Mouse (Mus musculus) NIH3T3 (cell line): ENCODE data around the gene Wbp1l.

ENCODE experiments used
- DNase-seq: peaks from one replicate; pipeline ENCODE4 v3.0.0-alpha.2; 2012; ENCODE audit warnings: low read depth

Gene Wbp1l

DNA sequence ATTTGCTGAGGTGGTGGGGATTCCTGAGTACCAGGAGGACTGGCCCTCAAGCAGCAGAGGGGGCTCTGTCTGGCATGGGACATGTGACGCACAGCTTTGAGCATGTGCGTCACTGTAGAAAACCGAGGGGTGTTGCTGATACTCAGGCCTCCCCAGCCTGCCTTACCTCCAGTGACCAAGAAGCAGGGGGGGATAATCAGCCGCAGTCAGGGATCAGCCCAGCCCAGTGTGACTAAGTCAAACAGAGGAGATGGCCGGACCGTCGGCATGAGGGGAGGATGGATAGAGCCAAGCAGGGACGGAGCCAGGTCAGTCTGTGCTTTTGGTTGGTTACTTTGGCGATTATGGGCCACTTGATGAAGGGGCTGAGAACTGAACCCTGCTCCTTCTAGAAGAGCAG is 32.8 kb downstream of the Wbp1l start:
- DNase-seq = no peak

DNA sequence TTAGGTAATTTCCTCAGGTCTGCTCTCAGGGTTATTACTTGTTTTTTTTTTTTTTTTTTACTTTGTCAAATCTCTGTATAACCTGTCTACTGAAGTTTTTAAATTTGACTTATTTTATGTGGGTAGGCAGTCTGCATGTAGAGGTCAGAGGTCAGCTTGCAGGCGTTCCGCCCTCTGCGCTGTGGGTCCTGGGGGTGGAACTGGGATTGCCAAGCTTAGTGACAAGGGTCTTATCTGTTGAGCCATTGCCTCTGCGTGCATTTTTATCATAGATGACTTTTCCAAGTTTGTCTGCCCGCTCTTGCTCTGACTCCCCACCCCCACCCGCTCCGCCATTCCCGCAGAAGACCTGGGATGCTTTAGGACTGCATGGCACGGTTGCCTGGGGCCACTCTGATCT is 36.9 kb downstream of the Wbp1l start:
- DNase-seq = no peak

DNA sequence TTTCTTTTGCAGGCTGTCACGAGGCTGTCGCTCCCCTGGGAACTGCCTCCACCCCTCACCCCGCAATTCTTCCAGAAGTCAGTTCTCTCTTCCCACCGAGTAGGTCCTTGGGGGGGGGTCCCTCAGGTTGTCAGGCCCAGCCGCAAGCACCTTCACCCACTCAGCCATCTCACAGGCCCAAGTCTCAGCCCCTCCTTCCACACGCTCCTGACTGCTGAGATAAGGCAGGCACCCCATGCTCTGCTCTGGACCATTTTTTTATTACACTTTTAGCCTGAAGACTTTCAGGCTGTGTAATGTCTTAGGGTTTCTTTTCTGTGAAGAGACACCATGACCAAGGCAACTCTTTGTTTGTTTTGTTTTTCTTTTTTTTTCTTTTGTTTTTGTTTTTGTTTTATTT is 38.7 kb downstream of the Wbp1l start:
- DNase-seq = no peak

DNA sequence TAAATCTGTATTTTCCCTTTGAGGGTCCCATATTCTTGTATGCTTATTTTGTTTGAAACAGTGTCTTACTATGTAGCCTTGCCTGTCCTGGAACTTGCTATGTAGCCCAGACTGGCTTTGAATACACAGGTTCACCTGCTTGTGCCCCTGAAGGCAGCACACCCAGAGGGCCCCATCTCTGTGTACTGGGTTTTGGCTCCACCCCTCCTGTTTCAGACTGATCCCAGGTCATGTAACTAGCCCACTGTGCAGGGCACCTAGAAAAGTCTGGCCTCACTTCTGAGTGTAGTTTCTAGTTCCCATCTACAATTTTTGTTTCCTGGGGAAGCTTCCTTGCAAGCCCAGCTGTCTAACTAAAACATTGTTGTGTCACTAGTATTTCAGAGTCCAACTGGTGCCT is 40.2 kb downstream of the Wbp1l start:
- DNase-seq = no peak

DNA sequence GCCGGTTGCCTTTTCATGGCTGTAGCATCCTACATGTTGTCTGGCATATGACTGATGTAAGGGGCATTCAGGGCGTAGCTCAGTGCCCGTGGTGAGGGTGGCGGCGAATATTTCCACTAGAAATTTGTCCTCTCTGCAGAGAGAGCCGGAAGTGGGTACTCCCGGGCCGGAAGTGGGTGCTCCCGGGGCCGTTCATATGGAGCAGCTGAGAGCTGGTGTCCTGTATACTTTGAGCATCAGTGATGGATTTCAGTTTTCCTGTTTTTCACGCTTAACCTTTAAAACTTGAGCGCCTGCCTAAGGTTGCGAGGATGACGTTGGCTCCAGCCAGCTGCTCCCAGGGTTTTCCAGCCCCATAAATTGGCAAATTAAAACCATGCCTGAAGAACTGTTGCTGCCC is 40.6 kb downstream of the Wbp1l start:
- DNase-seq = no peak

DNA sequence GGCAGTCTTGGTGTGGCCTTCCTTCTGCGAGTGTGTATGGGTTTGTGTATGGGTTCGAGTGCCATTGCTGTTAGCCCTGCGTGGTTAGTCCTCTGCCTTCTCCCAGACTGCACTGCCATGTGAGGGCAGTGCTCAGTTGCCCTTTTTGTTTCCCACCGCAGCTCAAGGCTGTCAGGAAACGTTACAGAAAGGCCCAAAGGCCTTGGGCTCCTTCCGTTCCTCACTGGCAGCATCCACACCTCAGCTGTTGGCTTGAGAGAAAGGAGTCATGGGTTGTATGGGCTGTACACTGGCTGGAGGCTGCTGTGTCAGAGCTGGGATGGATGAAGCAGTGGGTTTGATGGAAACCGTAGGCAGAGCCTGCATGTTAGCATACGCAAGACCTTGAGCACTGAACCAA is 41.9 kb downstream of the Wbp1l start:
- no peak for DNase-seq

DNA sequence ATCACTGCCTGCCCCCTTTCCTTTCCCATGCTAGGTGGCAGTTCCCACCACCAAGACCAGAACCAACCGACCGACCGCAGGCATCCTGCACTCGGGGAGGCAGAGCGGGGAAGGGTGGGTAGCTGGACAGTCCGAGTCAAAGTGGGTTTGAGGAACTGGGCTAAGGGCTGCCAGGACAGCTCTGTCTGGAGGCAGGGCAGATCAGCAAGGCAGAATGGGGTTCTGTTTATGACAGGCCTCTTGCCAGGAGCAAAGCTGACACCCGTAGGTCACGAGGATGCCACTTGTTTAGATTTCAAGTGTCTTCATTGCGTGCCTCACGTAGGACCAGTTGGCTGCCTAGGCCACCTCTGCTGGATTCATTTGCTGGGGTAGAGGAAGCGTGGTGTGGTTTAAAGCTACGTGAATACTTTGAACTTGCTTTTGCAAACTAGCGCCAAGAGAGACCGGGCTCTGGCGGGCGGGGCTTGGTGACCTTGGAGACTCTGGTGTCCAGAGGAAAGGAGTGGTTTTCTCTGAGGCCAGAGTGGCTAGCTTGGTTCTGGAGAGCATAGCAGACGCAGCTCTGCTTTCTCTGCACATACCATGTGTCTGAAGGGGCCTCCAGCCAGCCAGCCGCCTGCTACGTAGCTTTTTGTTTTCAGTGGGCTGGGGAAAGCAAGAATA is 42.7 kb downstream of the Wbp1l start:
- peak; percentile 30 for DNase-seq

DNA sequence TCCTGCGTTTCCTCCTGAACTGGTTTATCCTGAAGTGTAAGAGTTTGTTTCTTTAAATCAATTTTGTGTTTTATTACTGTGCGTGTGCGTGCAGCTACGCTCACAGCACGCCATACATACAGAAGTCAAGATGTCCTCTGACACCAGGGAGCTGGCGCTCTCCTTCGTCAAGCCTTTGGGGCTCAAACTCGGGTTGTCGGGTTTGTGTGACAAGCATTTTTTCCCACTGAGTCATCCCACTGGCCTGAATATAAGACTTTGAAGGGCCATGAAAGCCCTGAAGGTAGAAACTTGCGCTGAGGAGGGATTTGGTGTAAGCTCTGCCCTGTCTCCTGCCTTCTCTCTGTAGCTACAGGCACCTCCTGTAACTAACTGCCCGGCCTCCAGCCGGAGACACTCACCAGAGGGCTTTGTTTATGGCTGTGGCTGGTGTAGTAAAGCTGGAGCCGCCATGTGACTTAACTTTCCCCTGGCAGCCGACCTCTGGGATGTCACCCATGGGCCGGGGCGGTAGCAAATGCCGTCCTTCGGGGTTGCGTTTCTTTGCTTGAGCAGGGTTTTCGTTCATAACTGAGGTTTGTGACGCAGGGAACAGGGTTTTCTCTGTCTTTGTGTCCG is 43.4 kb downstream of the Wbp1l start:
- peak; percentile 43 for DNase-seq

DNA sequence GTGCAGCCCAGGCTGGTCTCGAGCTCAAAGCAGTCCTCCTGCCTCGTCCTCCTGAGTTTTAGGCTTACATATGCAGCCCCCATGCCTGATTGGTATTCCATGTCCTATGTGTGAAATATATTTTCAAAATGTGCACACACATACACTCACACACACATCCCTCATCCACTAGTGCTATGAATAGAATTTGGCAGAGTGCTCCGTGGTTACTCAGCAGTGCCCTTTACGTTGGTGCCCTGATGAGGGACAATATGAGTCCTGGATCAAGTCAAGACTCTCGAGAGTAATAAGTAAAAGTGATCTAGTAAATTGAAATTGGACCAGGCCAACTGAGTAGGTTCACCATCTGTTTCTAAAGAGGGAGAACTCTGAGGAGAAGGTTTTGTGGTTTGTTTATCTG is 44.4 kb downstream of the Wbp1l start:
- DNase-seq = peak; percentile 40

DNA sequence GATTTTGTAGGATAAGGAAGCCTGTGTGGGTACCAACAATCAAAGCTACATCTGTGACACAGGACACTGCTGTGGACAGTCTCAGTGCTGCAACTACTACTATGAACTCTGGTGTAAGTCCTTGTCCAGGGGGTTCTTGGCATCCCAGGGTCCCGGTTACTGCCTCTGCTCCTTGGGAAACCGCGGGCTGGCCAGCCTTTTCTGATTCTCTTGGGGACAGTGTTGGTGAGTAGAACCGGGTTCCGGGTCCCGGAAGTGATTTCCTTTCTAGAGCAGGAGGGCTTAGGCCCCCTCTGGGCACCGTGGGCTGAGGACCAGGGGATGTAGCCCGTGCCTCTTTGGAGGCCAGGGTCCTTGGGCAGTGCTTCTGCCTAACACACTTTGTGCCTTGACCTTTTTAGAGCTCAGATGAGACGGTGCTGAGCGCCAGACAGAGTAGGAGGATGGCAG is 45.5 kb downstream of the Wbp1l start:
- no peak for DNase-seq

DNA sequence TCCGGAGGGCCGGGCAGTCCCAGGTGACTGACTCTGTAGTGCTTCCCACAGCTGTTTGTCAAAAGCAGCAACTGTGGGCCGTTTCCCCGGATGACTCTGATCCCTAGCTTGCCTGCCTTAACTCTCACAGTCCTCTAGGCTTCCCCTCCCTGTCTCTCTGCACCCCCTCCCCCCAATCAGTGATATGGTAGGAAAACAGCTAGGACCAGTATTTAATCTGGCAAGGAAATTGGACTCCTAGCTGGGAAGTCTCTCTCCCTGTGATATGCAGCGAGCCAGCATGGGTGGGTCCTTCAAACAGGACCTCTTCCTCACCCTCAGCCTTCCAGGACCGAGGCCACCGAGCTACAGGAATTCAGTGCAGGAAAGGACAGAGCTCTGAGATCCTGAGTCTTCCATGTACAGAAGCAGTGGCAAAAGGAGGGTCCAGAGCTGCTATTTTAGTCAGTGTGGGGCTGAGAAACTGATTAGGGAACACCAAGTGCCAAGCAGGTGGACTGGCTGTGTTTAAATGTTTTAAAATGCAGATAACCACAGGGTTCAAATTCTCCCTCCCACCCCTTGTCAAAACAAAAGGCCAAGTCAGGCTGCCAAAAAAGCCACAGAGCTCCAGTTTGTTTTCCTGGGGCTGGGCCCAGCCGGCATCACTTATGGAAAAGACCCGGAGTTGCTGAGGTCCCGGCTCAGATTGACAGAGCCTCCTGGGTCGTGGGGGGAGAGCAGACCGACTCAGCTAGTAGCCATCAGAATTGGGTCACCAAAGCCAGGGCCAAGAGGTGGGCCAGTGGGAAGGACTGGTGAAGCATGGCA is 46.1 kb downstream of the Wbp1l start:
- DNase-seq = peak; percentile 74

DNA sequence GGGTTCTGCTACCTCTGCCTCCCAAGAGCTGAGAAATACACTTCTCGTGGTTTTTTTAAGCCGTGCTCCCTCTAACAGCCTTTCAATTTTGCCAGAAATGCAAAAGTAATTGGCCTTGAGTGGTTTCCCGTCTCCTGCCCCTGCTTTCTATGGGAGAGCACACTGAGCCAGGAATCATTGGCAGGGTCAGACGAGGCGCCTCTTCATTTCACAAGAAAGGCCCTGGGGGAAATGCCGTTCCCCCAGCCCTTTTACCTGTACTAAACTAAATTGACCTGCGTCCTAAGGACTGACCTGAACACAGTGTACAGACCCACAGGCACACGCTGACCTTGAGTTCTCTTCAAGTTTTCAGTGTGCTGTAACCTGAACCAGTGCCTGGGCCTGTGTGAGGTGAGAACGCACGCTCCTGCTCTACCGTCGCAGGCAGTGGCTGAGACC is 47.2 kb downstream of the Wbp1l start:
- DNase-seq = no peak

DNA sequence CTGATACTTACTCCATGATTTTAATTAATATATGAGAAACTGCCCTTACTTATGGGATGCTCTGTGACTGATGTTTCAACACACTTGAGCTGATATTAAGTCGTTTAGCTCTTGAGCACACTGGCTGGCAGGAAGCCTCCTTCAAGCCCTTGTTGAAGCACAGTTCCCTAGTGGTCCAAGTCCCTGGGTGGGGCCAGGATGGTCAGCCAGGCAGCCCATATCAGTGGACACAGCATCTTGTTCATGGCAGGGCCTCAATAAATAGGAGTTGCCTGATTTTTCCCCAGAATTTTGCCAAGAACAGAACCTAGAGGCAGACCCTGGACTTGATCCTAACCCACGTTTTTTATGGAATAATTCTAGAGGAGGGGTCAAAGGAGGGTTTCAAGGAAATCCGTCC is 48.4 kb downstream of the Wbp1l start:
- DNase-seq = no peak

DNA sequence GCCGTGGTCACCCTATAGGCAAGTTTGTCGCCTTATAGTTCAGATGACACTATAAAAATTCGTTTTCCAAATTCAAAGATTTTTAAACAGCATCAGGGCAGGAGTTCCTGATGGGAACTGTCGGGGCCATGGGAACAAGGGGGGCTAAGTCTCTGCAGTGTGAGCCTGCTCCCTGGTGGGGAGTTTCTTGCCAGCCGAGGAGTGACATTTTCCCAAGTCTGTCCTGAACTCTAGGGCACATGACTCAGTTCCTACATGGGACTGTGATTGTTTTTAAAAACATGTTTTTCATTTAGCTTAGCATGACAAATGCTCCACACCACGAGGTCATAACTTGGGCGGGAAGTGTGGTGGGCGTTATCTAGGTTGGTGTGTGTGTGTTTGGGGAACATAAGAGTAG is 49.0 kb downstream of the Wbp1l start:
- DNase-seq = peak; percentile 54

DNA sequence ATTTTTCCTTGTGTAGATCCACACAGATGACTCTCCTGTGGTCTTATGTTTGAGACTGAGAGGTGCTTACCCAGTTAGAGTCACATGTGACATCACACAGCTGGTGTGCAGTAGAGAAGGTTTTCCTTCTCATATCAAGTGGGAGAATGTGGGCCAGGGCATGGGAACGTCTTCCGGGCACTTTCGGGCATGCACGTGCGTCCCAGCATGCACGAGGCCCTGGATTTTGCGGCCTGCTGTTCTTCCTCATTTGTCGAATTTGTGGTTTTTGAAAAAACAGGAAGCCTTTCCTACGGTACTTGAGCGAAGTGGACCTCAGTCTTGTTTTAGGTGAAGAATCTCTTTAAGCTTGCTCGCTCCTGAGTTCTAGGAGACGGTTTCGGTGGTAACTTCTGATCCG is 49.7 kb downstream of the Wbp1l start:
- no peak for DNase-seq

DNA sequence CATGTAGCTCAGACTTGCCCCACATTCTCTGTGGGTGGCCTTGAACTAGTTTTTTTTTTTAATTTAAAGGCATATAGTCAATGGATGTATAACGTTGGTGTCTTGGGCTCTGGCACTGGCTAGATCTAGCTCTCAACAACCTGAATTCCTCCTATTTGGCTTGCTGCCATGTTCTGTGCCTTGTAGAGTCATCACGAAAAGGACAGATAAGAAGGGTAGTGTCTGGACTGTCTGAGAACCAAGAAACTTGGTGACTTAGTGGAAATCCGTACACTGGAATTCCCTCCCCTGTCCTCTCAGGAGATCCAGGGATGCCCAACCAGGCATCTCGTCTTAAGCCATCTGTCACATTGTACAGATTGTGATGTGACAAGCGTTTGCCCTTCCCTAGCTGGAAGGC is 54.3 kb downstream of the Wbp1l start:
- no peak for DNase-seq

DNA sequence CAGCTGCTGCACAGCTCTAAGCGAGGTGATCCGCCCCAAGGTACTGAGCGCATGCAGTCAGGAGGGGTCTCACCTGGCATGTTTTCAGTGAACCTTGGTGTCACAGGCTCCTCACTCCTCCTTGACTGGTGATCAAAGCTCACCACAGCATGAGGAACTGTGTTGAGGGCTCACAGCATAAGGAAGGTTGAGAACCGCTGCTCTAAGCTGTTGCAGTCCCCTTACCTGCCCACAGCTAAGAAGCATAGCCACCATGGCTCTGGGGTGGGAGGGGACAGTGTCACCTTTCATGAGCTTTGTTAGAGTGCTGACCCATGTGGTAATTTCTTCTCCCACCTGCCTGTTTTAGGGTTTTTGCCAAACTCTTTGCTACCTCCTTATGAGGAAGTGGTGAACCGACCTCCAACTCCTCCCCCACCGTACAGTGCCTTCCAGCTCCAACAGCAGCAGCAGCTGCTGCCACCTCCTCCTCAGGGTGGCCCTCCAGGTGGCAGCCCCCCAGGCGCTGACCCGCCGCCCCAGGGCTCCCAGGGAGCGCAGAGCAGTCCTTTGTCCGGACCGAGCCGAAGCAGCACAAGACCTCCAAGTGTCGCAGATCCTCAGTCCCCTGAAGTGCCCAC is 54.8 kb downstream of the Wbp1l start:
- no peak for DNase-seq

DNA sequence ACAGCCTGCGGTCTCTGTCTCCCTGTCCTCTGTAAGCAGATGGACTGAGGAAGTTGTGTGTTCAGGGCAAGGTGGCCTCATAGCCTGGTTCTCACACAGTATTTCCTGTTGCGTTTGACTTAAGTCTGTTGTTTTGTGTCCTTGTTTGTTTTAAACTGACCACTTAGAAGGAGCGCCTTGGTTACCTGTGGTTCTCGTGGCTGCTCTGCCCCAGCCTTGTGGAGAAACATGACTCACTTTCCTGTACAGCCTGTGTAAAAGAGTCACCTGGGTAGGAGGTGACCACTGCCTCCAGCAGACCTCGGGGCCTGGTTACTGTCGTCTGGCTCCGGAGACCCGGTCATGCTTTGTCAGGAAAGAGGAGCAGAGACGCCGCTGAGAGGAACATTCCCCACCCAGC is 56.7 kb downstream of the Wbp1l start:
- no peak for DNase-seq

DNA sequence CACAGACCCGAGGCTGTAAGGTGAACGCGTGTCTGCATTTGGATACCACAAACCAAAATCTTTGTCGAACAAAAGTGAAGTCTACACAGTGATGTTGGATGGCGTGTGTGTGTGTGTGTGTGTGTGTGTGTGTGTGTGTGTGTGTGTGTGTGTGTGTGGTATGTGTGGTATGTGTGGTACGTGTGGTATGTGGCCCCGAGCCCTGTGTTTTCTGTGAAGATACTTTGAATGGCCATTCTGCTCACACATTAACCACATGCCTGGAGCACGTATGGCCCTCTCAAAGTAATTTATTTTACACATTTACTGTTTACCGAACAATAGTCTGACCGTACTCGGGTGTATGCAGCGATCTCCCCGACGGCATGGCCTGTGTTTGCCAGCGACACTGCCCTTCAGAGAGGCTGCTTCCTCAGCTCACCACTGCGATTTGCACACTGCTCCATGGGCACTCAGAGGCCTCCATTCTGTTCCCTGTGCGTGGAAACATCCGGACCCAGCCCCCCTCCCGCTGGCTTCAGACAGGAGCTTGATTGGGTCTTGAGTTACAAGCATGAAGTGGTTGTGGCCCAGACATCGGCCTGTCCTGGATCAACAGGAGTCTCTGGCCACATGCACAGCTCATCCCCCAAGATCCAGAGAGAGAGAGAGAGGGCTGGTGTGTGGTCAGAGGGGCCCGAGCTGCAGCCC is 57.4 kb downstream of the Wbp1l start:
- no peak for DNase-seq

DNA sequence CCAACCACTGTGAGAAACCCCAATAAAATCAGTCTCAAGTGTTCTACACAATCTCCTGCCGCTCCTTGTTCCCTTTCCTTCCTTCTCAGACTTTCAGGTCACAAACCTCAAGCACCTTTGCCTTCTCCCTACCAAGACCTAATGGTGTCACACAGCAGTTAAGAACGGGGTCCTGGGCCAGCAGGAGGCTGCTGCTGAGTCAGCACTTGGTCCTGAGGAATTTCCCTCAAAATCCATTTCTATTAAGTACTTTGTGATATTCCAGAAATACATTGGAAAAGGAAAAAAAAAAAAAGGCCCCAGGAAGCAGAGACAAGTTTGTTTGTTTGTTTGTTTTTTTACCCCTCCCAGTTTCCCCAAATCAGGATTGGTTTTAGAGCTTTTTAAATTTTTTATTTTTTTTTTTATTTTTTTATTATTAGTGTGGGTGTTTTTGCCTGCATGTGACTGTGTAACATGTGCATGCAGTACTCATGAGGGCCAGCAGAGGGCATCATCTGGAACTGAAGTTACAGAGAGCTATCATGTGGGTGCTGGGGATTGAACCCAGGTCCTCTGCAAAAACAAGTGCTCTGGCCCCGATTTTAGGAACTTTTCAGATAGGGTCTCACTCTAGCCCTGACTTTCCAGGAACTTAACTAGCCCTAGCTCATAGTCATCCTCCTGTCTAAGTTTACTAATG is 58.6 kb downstream of the Wbp1l start:
- peak; percentile 60 for DNase-seq

DNA sequence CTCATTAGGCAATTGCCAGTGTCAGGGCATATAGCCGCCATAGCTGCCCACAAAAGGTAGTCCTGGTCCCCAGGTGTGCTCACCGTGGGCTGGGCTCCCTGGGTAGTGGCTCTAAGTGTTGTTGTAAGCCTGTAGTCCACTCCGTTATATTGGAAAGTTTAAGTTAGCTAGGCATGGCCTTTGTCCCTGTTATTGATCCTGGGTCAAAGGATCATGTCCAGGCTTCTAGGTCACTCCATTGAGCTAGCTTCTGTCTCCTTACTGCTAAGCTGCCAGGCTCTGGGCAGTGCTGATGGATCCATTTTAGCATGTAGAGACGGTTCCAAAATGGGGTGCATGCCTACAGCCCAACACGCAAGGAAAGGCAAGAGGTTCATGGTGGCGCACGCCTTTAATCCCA is 59.5 kb downstream of the Wbp1l start:
- DNase-seq = no peak

DNA sequence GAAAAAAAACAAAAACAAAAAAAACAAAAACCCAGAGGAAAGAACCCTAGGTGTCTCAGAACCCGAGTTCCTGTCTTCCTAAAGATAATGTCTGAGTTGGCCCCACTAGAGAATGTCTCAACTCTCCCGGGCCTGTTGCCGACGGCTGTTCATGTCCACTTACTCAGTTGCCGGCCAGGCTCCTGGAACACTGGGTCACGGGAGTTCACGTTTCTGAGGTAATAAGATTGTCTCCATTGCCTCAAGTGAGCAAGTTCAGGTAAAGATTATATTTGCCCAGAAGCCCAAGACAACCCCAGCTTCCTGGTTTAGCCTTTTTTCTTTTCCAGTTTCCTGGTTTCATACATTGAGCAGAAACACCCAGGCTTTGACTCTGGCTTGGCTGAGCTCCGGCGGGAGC is 60.0 kb downstream of the Wbp1l start:
- no peak for DNase-seq
